7 mouse cellular contexts compared by ENCODE assay signal in the genomic region with DNA sequence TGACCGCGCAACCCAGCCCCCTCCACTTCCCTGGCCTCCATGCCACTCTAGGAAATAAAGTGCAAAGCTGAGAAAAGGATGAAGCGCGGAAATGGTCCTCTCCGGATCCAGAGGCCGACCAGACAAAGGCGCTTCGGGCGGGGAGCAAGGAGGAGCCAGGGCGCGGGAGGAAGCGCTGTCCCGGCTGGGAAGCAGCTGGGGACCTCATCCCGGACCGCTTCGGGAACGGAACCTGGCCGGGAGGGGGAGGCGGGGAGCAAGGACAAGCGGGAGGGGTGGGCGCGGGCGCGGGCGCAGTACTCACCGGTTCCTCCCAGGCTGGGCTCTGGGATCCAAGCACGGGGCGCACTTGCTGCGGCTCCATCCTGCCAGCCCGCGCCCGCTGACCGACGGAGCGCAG. TPM values are rescaled to one million over a fixed set of nuclear protein-coding genes. Genes with fewer than 3 reads are reported as not detected.
A peak's percentile ranks its signal among the peaks of the same experiment; 100 is the strongest.
DNase-seq lines count a peak whose midpoint lies in the region.
"Not testable (repeated sequence)": the region's sequence is repeated elsewhere in the genome, so short reads cannot be mapped to it uniquely, and the experiment has no call there.

A gene (minus strand): TSS at position 389 of the 400 bp plus-strand sequence.

- intact Hi-C loops in heart, postnatal 10 days (cut with DNase I); left cerebral cortex, postnatal 25 days (cut with DNase I): not testable (repeated sequence)

- DNase-seq in cerebellum, postnatal 4 days (ENCODE audit: low spot score in 2 of 2) = peak; percentile 6 to 14
- DNase-seq in gastrocnemius, adult 18-20 months (ENCODE audit: low spot score) = peak; percentile 0
- peak; percentile 26 for DNase-seq in heart, postnatal 10 days
- peak; percentile 2 for DNase-seq in kidney, adult 18-20 months
- peak; percentile 1 to 2 for DNase-seq in left cerebral cortex, postnatal 25 days (ENCODE audit: low spot score in 2 of 2)
- peak; percentile 0 for DNase-seq in lung, postnatal 10 days
- peak; percentile 4 for DNase-seq in right cerebral cortex, postnatal 14 days

RNA-seq across cellular contexts. Expression of the gene that starts here (rescaled TPM):
- total RNA-seq in gastrocnemius, adult 18-20 months (2021) = under 1 TPM in 1 of 2 experiments, not detected in 1; 0.14 TPM
- under 1 TPM; 0.25 to 0.43 TPM for total RNA-seq in heart, postnatal 10 days (2021)
- total RNA-seq in left cerebral cortex, postnatal 25 days (2021) = under 1 TPM; 0.44 to 0.64 TPM

Comparison
In these comparisons a context has a peak if more than half of its experiments do, and no peak if none do; other contexts are left out.
1. Peak in every context shown above with its lines: DNase-seq.
2. Peak in DNase-seq in gastrocnemius, adult 18-20 months; RNA of the gene not detected or under 1 TPM.
3. Peak in DNase-seq in heart, postnatal 10 days; RNA of the gene not detected or under 1 TPM.
4. Peak in DNase-seq in left cerebral cortex, postnatal 25 days; RNA of the gene not detected or under 1 TPM.